Mouse (Mus musculus) CH12.LX (cell line): ENCODE data around the gene Anxa11. TPM values are rescaled to one million over a fixed set of nuclear protein-coding genes. Genes with fewer than 3 reads are reported as not detected.
"Not testable (repeated sequence)": the region's sequence is repeated elsewhere in the genome, so short reads cannot be mapped to it uniquely, and the experiment has no call there.

Experiments
- DNase-seq: peaks from one replicate; pipeline ENCODE4 v3.0.0-alpha.2; 2013; ENCODE audit errors: extremely low read depth
- H3K27ac ChIP-seq: 2 replicates; pipeline ENCODE4 v1.5.1; 2012; ENCODE audit warnings: low read depth, mild to moderate bottlenecking, control low read depth, moderate library complexity; ENCODE audit not compliant: insufficient read depth
- H3K27me3 ChIP-seq: replicated peaks from 2 replicates; pipeline ENCODE3; 2012; ENCODE audit warnings: inconsistent platforms
- H3K36me3 ChIP-seq, 2 experiments: replicated peaks in 1 of 2; 2 replicates each; pipeline versions ENCODE3 to v1.6.1; 2012; ENCODE audit warnings: inconsistent platforms in 1 of 2, low read length in 1 of 2, mild to moderate bottlenecking in 1 of 2, mixed read lengths in 1 of 2, moderate library complexity in 1 of 2; ENCODE audit not compliant: control insufficient read depth in 1 of 2, insufficient read depth in 1 of 2
- H3K4me1 ChIP-seq, 2 experiments: 2 replicates each; pipeline ENCODE4 v1.6.1; 2012; ENCODE audit warnings: inconsistent platforms in 1 of 2, moderate library complexity in 1 of 2; ENCODE audit not compliant: insufficient read depth in 2 of 2, control insufficient read depth in 1 of 2
- H3K4me2 ChIP-seq: 2 replicates; pipeline ENCODE4 v1.6.1; 2012; ENCODE audit warnings: low read depth, mild to moderate bottlenecking, control low read depth; ENCODE audit not compliant: poor library complexity, insufficient read depth, severe bottlenecking
- H3K4me3 ChIP-seq, 3 experiments: fragments of 150-350 bp in 1 of 3; sonication (generic) in 1 of 3; replicated peaks in 1 of 3; 2 replicates each; pipeline versions ENCODE3 to v1.5.1; 2011 to 2012; ENCODE audit warnings: low read depth in 2 of 3, low read length in 2 of 3, mild to moderate bottlenecking in 2 of 3, moderate library complexity in 2 of 3, control low read depth in 1 of 3, improper control_type of control experiment in 1 of 3, inconsistent platforms in 1 of 3, mixed read lengths in 1 of 3; ENCODE audit not compliant: poor library complexity in 1 of 3
- H3K79me2 ChIP-seq: replicated peaks from 2 replicates; pipeline ENCODE4 v1.6.1; 2012; ENCODE audit warnings: mild to moderate bottlenecking, moderate library complexity; ENCODE audit not compliant: control insufficient read depth, poor library complexity, insufficient read depth, severe bottlenecking; ENCODE audit errors: extremely low read depth
- H3K9ac ChIP-seq: 2 replicates; pipeline ENCODE4 v1.6.1; 2012; ENCODE audit warnings: low read depth, mild to moderate bottlenecking, control low read depth, moderate library complexity; ENCODE audit not compliant: insufficient read depth
- H3K9me3 ChIP-seq: replicated peaks from 2 replicates; pipeline ENCODE3; 2012; ENCODE audit warnings: low read length, inconsistent platforms, mixed read lengths
- CHD1 ChIP-seq: IDR thresholded peaks from 2 replicates; pipeline ENCODE4 v1.6.1; 2012; ENCODE audit warnings: low read depth, low read length, improper control_type of control experiment, inconsistent platforms
- CTCF ChIP-seq, 2 experiments: IDR thresholded peaks in 1 of 2; conservative IDR thresholded peaks in 1 of 2; 2 replicates each; pipeline ENCODE4 v1.5.1; 2011 to 2012; ENCODE audit warnings: low read depth in 2 of 2, low read length in 2 of 2, improper control_type of control experiment in 1 of 2, inconsistent platforms in 1 of 2, mild to moderate bottlenecking in 1 of 2, moderate library complexity in 1 of 2
- E2F4 ChIP-seq: IDR thresholded peaks from 2 replicates; pipeline ENCODE4 v1.6.1; 2011; ENCODE audit warnings: low read depth, low read length, improper control_type of control experiment; ENCODE audit not compliant: insufficient replicate concordance
- MAFK ChIP-seq: IDR thresholded peaks from 2 replicates; pipeline ENCODE4 v1.6.1; 2011; ENCODE audit warnings: low read length, improper control_type of control experiment; ENCODE audit not compliant: insufficient replicate concordance
- MAX ChIP-seq: IDR thresholded peaks from 2 replicates; pipeline ENCODE4 v1.6.1; 2011; ENCODE audit warnings: low read length, improper control_type of control experiment
- MAZ ChIP-seq: IDR thresholded peaks from 2 replicates; pipeline ENCODE4 v1.6.1; 2012; ENCODE audit warnings: low read depth, mild to moderate bottlenecking, inconsistent platforms, low read length, improper control_type of control experiment, moderate library complexity
- PAX5 ChIP-seq: IDR thresholded peaks from 2 replicates; pipeline ENCODE4 v1.6.1; 2012; ENCODE audit warnings: low read length, inconsistent platforms, mixed read lengths
- RAD21 ChIP-seq: IDR thresholded peaks from 2 replicates; pipeline ENCODE4 v1.6.1; 2011; ENCODE audit warnings: low read depth, mild to moderate bottlenecking, low read length, improper control_type of control experiment, moderate library complexity
- TBP ChIP-seq: conservative IDR thresholded peaks from 2 replicates; pipeline ENCODE4 v1.6.1; 2011; ENCODE audit warnings: low read depth, low read length, improper control_type of control experiment
- TCF12 ChIP-seq: IDR thresholded peaks from 2 replicates; pipeline ENCODE4 v1.6.1; 2014; ENCODE audit warnings: low read depth, mild to moderate bottlenecking, inconsistent platforms, low read length, improper control_type of control experiment
- UBTF ChIP-seq: IDR thresholded peaks from 2 replicates; pipeline ENCODE4 v1.6.1; 2012; ENCODE audit warnings: low read depth, mild to moderate bottlenecking, inconsistent platforms, low read length, improper control_type of control experiment, moderate library complexity
- USF1 ChIP-seq: IDR thresholded peaks from 2 replicates; pipeline ENCODE4 v1.6.1; 2014; ENCODE audit warnings: low read depth, mild to moderate bottlenecking, inconsistent platforms, low read length, improper control_type of control experiment
- ZKSCAN1 ChIP-seq: IDR thresholded peaks from 2 replicates; pipeline ENCODE4 v1.6.1; 2012; ENCODE audit warnings: low read depth, inconsistent platforms, low read length, improper control_type of control experiment, borderline replicate concordance
- ZNF384 ChIP-seq: IDR thresholded peaks from 2 replicates; pipeline ENCODE4 v1.6.1; 2012; ENCODE audit warnings: low read depth, low read length, improper control_type of control experiment, inconsistent platforms
- dilution Hi-C: fragments of 300-500 bp; cut with MboI; formaldehyde crosslinking; loops from 2 replicates; pipeline ENCODE4 v1.14.3; 2020; ENCODE audit warnings: low sequenced_read_pairs; ENCODE audit not compliant: extremely low pct_unique_long_range_greater_than_20kb, extremely low pct_ligation_motif_present
- in situ Hi-C: fragments of 300-500 bp; cut with MboI; formaldehyde crosslinking; loops from 3 replicates; pipeline ENCODE4 v1.14.3; 2019; ENCODE audit warnings: low sequenced_read_pairs, low pct_ligation_motif_present, low pct_unique_long_range_greater_than_20kb, mixed read lengths
- polyA plus RNA-seq: library from polyadenylated mRNA; unstranded; fragments of >175 nt; gene quantifications from 2 replicates; pipeline ENCODE4 v1.2.1, GENCODE M21; 2012; ENCODE audit warnings: low read depth; ENCODE audit not compliant: insufficient read length
- total RNA-seq, 2 experiments: library from RNA; depleted of rRNA; stranded (reverse); fragments of 300-350 nt in 1 of 2; fragments of >200 nt in 1 of 2; gene quantifications; 2 replicates each; pipeline ENCODE4 v1.2.3; 2012 to 2014

The Anxa11 gene
- total and polyA plus RNA-seq, 3 experiments: 5.0 to 35.0 (median 8.4) TPM

GRCm38 (mm10) chr14:25869135-25869878 lies 27.4 kb downstream of the Anxa11 start:
- H3K9ac ChIP-seq: no peak overlapping the region
- DNase-seq: no peak
- dilution Hi-C loops (no loop called here), in situ Hi-C loops (no loop called here)
- no peaks in the 10 kb centered on the region for H3K9me3 ChIP-seq
- TF ChIP-seq ZKSCAN1 (no peak), E2F4 (no peak), CHD1 (no peak), USF1 (no peak), MAX (no peak), MAFK (no peak), TBP (no peak), RAD21 (no peak)
- no peak overlapping the region for H3K27ac ChIP-seq
- H3K36me3 ChIP-seq: peaks cover 3 to 33% of the 10 kb centered on the region in 2 experiments
- no peak overlapping the region for H3K4me2 ChIP-seq
- no peak overlapping the region for H3K4me3 ChIP-seq
- H3K27me3 ChIP-seq: no peaks in the 10 kb centered on the region
- H3K4me1 ChIP-seq: peaks cover 0 to 49% of the 10 kb centered on the region in 2 experiments; a peak in 3 of 4 replicates
- no peaks in the 10 kb centered on the region; the same call in 1 of the 2 replicates for H3K79me2 ChIP-seq

- Histone ChIP-seq H3K79me2 (no peaks in the 10 kb centered on the region), H3K4me3 (no peak overlapping the region), H3K36me3 (peaks cover 6 to 40% of the 10 kb centered on the region in 2 experiments), H3K9me3 (no peaks in the 10 kb centered on the region), H3K27ac (no peak overlapping the region), H3K9ac (no peak overlapping the region), H3K27me3 (no peaks in the 10 kb centered on the region), H3K4me1 (peaks cover 0 to 25% of the 10 kb centered on the region in 2 experiments; a peak in 2 of 4 replicates), H3K4me2 (no peak overlapping the region)
- TF ChIP-seq CTCF (conservative IDR thresholded peaks at IDR 0.05 in 1 of 2, IDR thresholded peaks at IDR 0.05 in 1 of 2; ENCODE audit: low read depth in 2 of 2, low read length in 2 of 2): no peak
- no peak for TF ChIP-seq ZNF384
- TF ChIP-seq PAX5: no peak
- TF ChIP-seq TCF12: no peak
- TF ChIP-seq CHD1: no peak
- no peak for TF ChIP-seq MAZ
- no peak for TF ChIP-seq UBTF
- in situ Hi-C loops (no loop called here), dilution Hi-C loops (no loop called here)
- DNase-seq: no peak
Measured at GRCm38 (mm10) chr14:25872461-25873415, 30.8 kb downstream of the Anxa11 start.

- H3K79me2 ChIP-seq, H3K4me2 ChIP-seq, H3K9me3 ChIP-seq, H3K4me3 ChIP-seq, H3K4me1 ChIP-seq, DNase-seq, H3K27me3 ChIP-seq, H3K9ac ChIP-seq, H3K27ac ChIP-seq, in situ Hi-C loops, dilution Hi-C loops: not testable (repeated sequence)
- H3K36me3 ChIP-seq: peaks cover 6 to 27% of the 10 kb centered on the region in 2 experiments
Measured at GRCm38 (mm10) chr14:25876640-25877039, 34.7 kb downstream of the Anxa11 start.

GRCm38 (mm10) chr14:25881769-25882168 lies 39.8 kb downstream of the Anxa11 start:
- H3K9me3 ChIP-seq, H3K36me3 ChIP-seq, DNase-seq, H3K9ac ChIP-seq, H3K79me2 ChIP-seq, H3K27me3 ChIP-seq, dilution Hi-C loops, H3K4me2 ChIP-seq, H3K4me3 ChIP-seq, in situ Hi-C loops, H3K4me1 ChIP-seq, H3K27ac ChIP-seq: not testable (repeated sequence)
